Mouse (Mus musculus): ENCODE data around the gene Nol3. TPM values are rescaled to one million over a fixed set of nuclear protein-coding genes. Genes with fewer than 3 reads are reported as not detected.
"Not testable (repeated sequence)": the region's sequence is repeated elsewhere in the genome, so short reads cannot be mapped to it uniquely, and the experiment has no call there.

The Nol3 gene
- total RNA-seq, 4 experiments from 2014 or later: 30.0 to 40.5 (median 34.4) TPM

- peak; percentile 88 to 89 for DNase-seq (ENCODE audit: low spot score in 2 of 2)
Observed at GRCm38 (mm10) chr8:105288958-105289732, 13.2 kb downstream of the Nol3 start.

GRCm38 (mm10) chr8:105289805-105290460 lies 14.0 kb downstream of the Nol3 start, which contains the start of gene 4931428F04Rik:
4931428F04Rik (minus strand) TSS chr8:105289864.
- no peak for DNase-seq (ENCODE audit: low spot score in 2 of 2)

GRCm38 (mm10) chr8:105290554-105291314 lies 14.8 kb downstream of the Nol3 start:
- DNase-seq (ENCODE audit: low spot score in 2 of 2): peak; percentile 81 to 82

GRCm38 (mm10) chr8:105291364-105291763 lies 15.4 kb downstream of the Nol3 start:
- DNase-seq (ENCODE audit: low spot score in 2 of 2): not testable (repeated sequence)

- DNase-seq (ENCODE audit: low spot score in 2 of 2): not testable (repeated sequence)
Observed at GRCm38 (mm10) chr8:105291802-105292201, 15.9 kb downstream of the Nol3 start.

- DNase-seq (ENCODE audit: low spot score in 2 of 2): no peak
Observed at GRCm38 (mm10) chr8:105292471-105292870, 16.5 kb downstream of the Nol3 start.

GRCm38 (mm10) chr8:105293405-105293804 lies 17.5 kb downstream of the Nol3 start:
- no peak for DNase-seq (ENCODE audit: low spot score in 2 of 2)

GRCm38 (mm10) chr8:105294776-105295175 lies 18.8 kb downstream of the Nol3 start:
- DNase-seq (ENCODE audit: low spot score in 2 of 2): no peak

- DNase-seq (ENCODE audit: low spot score in 2 of 2): no peak
Observed at GRCm38 (mm10) chr8:105295256-105295655, 19.3 kb downstream of the Nol3 start.

- no peak for DNase-seq (ENCODE audit: low spot score in 2 of 2)
Observed at GRCm38 (mm10) chr8:105295895-105296573, 20.1 kb downstream of the Nol3 start, which contains the start of gene Exoc3l. Exoc3l (minus strand) TSS chr8:105296101.

GRCm38 (mm10) chr8:105297511-105298192 lies 21.7 kb downstream of the Nol3 start, which contains the start of gene E2f4:
E2f4 (plus strand) TSS chr8:105297663.
- peak; percentile 82 to 89 for DNase-seq (ENCODE audit: low spot score in 2 of 2)

GRCm38 (mm10) chr8:105298351-105299252 lies 22.7 kb downstream of the Nol3 start:
- DNase-seq (ENCODE audit: low spot score in 2 of 2): no peak

GRCm38 (mm10) chr8:105299962-105300361 lies 24.0 kb downstream of the Nol3 start:
- no peak for DNase-seq (ENCODE audit: low spot score in 2 of 2)

- DNase-seq (ENCODE audit: low spot score in 2 of 2): no peak
Observed at GRCm38 (mm10) chr8:105303396-105303795, 27.5 kb downstream of the Nol3 start.

GRCm38 (mm10) chr8:105303874-105304273 lies 27.9 kb downstream of the Nol3 start:
- no peak for DNase-seq (ENCODE audit: low spot score in 2 of 2)

GRCm38 (mm10) chr8:105304325-105305210 lies 28.6 kb downstream of the Nol3 start:
- DNase-seq (ENCODE audit: low spot score in 2 of 2): no peak

GRCm38 (mm10) chr8:105305211-105306145 lies 29.5 kb downstream of the Nol3 start, which contains the start of gene Elmo3:
Elmo3 (plus strand) TSS chr8:105305601.
- no peak for DNase-seq (ENCODE audit: low spot score in 2 of 2)

Measured in gastrocnemius, adult 8-10 months (tissue).